Mouse (Mus musculus): ENCODE results near the gene Cyth3. TPM values are rescaled to one million over a fixed set of nuclear protein-coding genes. Genes with fewer than 3 reads are reported as not detected.

The Cyth3 gene
- polyA plus RNA-seq, 1 experiment, result 12.3 TPM

DNA sequence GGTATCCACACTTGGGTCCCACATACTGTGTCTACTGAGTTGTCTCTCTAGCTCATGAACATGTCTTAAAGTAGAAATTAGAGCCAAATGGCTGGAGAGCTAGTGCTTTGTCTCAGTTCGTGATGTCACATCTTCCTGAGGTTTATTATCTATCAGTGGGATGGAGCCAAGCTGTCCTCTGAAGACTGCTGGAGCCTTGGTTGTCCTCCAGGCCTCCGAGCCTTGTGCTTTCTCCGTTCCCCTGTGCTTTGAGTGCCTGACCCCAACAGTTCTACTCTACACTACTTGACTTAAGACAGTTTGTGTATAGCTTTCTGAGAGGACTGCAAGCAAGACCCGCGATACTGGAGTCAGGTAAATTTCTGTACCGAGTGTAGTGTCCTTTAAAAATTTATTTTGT lies 26.9 kb downstream of the Cyth3 start:
- no peak overlapping the region for H3K4me3 ChIP-seq (ENCODE audit: extremely low read depth, insufficient read depth, insufficient read length)
- H3K27ac ChIP-seq (ENCODE audit: insufficient read depth, low read length), result no peak overlapping the region
- no peaks in the 10 kb centered on the region for H3K36me3 ChIP-seq (ENCODE audit: control insufficient read depth, insufficient read depth, low read length)
- no peak for DNase-seq (ENCODE audit: low read depth in 1 of 2, low spot score in 2 of 2)
- no peaks in the 10 kb centered on the region; the same call in 1 of the 2 replicates for H3K4me1 ChIP-seq (ENCODE audit: control insufficient read depth, insufficient read depth, insufficient read length)
- TF ChIP-seq CTCF (IDR thresholded peaks at IDR 0.05; ENCODE audit: extremely low read depth, insufficient read depth, insufficient read length, insufficient replicate concordance) (no peak), POLR2A (IDR thresholded peaks at IDR 0.05; ENCODE audit: low read depth, low read length) (no peak)
- H3K27me3 ChIP-seq (ENCODE audit: control insufficient read depth, insufficient read depth, low read length), result no peaks in the 10 kb centered on the region
- 91% methylated on average over 6 of the region's 6 CpGs for WGBS

DNA sequence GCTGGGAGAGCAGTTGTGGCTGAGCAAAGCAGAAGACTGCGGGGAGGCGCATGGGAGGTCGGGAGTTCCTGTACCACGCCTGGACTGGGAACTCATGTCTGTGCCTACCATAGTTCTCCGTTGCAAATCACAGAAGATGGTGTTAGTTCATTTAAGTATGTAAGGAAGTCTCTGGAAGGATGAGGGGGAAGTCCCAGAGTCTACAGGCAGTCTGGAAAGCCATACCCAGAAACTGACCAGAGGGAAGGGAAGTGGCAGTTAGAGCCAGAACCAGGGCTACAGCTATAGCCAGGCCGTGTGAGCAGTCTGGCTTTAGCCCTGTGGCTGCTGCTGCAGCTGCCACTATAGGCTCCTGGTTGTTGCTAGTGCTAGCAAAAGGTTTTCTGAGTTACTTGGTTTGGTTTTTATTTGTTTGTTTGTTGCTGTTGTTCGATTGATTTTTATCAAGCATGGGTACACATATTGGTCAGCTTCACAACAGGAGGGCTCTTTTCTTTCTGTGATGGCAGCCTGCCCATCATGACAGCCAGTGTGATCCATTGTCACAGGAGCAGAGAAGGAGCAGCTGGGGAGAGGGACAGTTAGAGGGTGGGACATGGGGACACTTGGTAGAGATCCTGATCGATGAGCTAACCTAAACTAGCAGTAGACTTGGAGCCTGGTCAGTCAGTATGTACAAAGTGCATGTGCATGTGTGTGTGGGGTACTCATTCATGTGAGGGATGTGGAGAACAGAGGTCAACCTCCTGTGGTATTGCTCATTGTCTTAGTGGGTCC lies 29.8 kb downstream of the Cyth3 start:
- TF ChIP-seq CTCF (IDR thresholded peaks at IDR 0.05; ENCODE audit: extremely low read depth, insufficient read depth, insufficient read length, insufficient replicate concordance) (no peak), POLR2A (IDR thresholded peaks at IDR 0.05; ENCODE audit: low read depth, low read length) (no peak)
- 79% methylated on average over 8 of the region's 8 CpGs for WGBS
- H3K36me3 ChIP-seq (ENCODE audit: control insufficient read depth, insufficient read depth, low read length), result no peaks in the 10 kb centered on the region
- H3K27me3 ChIP-seq (ENCODE audit: control insufficient read depth, insufficient read depth, low read length), result no peaks in the 10 kb centered on the region
- no peaks in the 10 kb centered on the region for H3K4me1 ChIP-seq (ENCODE audit: control insufficient read depth, insufficient read depth, insufficient read length)
- DNase-seq (ENCODE audit: low read depth in 1 of 2, low spot score in 2 of 2), result no peak
- no peak overlapping the region for H3K27ac ChIP-seq (ENCODE audit: insufficient read depth, low read length)
- H3K4me3 ChIP-seq (ENCODE audit: extremely low read depth, insufficient read depth, insufficient read length), result no peak overlapping the region

DNA sequence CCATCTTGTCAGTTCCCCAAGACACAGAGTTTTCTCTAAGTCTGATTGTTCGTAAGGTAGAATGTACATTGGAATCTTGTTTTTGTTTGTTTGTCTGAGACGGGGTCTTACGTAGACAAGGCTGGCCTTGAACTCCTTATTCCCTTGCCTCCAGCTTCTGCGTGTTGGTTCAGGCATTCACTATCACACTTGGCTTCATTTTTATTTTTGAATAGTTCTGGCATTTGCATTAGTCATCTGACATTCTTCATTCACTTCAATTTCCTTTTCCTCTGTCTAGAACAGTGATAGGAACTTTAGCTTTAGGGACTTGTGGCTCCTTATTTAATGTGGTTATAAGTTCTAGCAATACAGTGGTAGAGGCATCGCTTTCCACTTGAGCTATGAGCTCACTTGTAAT lies 31.2 kb downstream of the Cyth3 start:
- Histone ChIP-seq H3K36me3 (ENCODE audit: control insufficient read depth, insufficient read depth, low read length) (no peaks in the 10 kb centered on the region), H3K4me1 (ENCODE audit: control insufficient read depth, insufficient read depth, insufficient read length) (no peaks in the 10 kb centered on the region), H3K27me3 (ENCODE audit: control insufficient read depth, insufficient read depth, low read length) (no peaks in the 10 kb centered on the region), H3K4me3 (ENCODE audit: extremely low read depth, insufficient read depth, insufficient read length) (no peak overlapping the region), H3K27ac (ENCODE audit: insufficient read depth, low read length) (no peak overlapping the region)
- DNase-seq (ENCODE audit: low read depth in 1 of 2, low spot score in 2 of 2), result no peak
- TF ChIP-seq POLR2A (IDR thresholded peaks at IDR 0.05; ENCODE audit: low read depth, low read length) (no peak), CTCF (IDR thresholded peaks at IDR 0.05; ENCODE audit: extremely low read depth, insufficient read depth, insufficient read length, insufficient replicate concordance) (no peak)
- WGBS, result 85% methylated on average over 5 of the region's 5 CpGs

DNA sequence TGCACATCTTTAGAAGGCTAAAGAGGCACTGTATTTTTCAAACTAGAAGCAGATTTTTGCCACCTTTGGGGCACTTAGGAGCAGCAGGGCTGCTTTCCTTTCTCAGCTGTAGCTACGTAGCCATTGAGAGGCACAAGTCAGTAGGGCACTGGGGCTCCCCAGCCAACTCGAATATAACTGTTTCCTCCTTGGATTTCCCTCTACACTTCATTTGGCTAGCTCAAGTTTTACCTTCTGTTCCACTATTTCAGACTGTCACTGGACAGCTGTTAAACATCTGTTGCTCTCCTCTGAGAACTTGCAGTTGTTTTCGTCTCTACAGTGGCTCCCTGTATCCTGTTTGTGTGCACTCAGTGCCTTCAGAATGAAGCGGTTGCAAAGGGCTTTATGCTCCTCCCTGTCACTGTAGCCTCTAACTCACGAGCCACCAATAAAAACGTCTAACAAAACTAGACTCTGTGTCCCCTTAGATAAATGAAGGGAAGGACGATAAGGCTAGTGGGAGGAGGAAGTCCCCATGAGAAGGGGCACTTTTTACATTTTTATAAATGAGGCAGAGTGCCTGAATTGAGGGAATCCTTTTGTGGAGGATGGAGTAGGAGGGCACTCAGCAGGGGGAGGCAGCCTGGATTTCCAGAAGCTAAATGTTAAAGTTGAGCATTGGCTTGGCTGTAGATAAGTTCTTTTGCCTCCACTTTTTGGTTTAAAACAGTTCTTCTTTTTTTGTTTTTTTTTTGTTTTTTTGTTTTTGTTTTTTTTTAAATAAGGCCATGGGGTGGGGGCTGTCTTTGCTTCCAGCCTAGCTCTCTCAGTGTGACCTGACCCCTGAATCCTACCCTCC lies 32.6 kb downstream of the Cyth3 start:
- Histone ChIP-seq H3K27ac (ENCODE audit: insufficient read depth, low read length) (peak overlapping the region; percentile 71), H3K27me3 (ENCODE audit: control insufficient read depth, insufficient read depth, low read length) (no peaks in the 10 kb centered on the region), H3K36me3 (ENCODE audit: control insufficient read depth, insufficient read depth, low read length) (no peaks in the 10 kb centered on the region), H3K4me3 (ENCODE audit: extremely low read depth, insufficient read depth, insufficient read length) (no peak overlapping the region), H3K4me1 (ENCODE audit: control insufficient read depth, insufficient read depth, insufficient read length) (no peaks in the 10 kb centered on the region)
- WGBS, result 8% methylated on average over 7 of the region's 7 CpGs
- no peak for DNase-seq (ENCODE audit: low read depth in 1 of 2, low spot score in 2 of 2)
- TF ChIP-seq POLR2A (IDR thresholded peaks at IDR 0.05; ENCODE audit: low read depth, low read length) (no peak), CTCF (IDR thresholded peaks at IDR 0.05; ENCODE audit: extremely low read depth, insufficient read depth, insufficient read length, insufficient replicate concordance) (no peak)

DNA sequence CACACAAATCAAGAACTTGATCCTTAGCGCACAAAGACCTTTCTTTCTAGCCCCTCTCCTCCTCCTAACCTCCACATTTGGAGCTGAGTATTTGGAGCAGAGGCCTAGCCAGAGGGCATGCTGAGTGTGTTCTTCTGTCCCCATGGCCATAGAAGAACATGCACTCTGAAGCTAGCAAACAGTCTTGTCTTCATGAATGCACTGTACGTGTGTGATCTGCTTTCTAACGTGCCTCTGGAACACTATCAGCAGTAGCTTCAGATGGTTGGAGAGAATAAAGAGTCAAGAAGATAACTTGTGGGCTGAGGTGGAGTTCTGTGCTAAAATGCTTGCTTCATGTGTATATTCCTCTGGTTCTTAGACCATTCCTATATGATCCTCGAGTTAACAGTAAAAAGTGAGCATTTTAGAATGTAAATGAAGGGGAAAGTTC lies 33.3 kb downstream of the Cyth3 start:
- Histone ChIP-seq H3K4me3 (ENCODE audit: extremely low read depth, insufficient read depth, insufficient read length) (no peak overlapping the region), H3K36me3 (ENCODE audit: control insufficient read depth, insufficient read depth, low read length) (no peaks in the 10 kb centered on the region), H3K4me1 (ENCODE audit: control insufficient read depth, insufficient read depth, insufficient read length) (no peaks in the 10 kb centered on the region), H3K27me3 (ENCODE audit: control insufficient read depth, insufficient read depth, low read length) (no peaks in the 10 kb centered on the region), H3K27ac (ENCODE audit: insufficient read depth, low read length) (0 out of 2 replicates have a peak overlapping the region, but pooled peaks have one; percentile 11)
- DNase-seq (ENCODE audit: low read depth in 1 of 2, low spot score in 2 of 2), result no peak
- no peak for TF ChIP-seq CTCF (IDR thresholded peaks at IDR 0.05; ENCODE audit: extremely low read depth, insufficient read depth, insufficient read length, insufficient replicate concordance)
- TF ChIP-seq POLR2A (IDR thresholded peaks at IDR 0.05; ENCODE audit: low read depth, low read length), result no peak
- WGBS, result 75% methylated on average over 4 of the region's 4 CpGs

DNA sequence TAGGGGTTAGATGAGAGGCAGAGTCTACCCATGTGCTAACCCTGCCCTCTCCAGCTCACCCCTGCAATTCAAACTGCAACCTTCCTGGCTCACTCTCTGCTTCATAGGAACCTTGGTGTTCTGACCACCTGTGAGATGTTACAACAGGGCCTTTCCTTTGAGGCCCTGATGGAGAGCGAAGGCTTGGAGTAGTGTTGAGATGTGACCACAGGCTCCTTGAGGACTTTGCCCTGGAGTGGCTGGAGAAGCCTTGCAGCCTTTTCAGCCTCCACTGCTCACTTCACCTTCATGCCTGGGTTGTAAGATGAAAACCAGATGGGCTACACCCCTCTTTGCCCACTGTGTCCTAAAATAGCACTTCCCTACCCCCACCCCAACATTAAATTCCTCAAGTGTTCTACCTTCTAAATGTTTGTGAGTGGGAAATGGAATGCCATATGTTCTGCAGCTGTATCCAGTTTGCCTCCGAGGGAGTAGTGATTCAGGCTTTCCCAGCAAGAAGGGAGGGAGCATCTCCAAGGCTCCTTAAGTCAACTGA lies 34.5 kb downstream of the Cyth3 start:
- Histone ChIP-seq H3K27me3 (ENCODE audit: control insufficient read depth, insufficient read depth, low read length) (no peaks in the 10 kb centered on the region), H3K27ac (ENCODE audit: insufficient read depth, low read length) (no peak overlapping the region), H3K4me1 (ENCODE audit: control insufficient read depth, insufficient read depth, insufficient read length) (no peaks in the 10 kb centered on the region), H3K4me3 (ENCODE audit: extremely low read depth, insufficient read depth, insufficient read length) (no peak overlapping the region), H3K36me3 (ENCODE audit: control insufficient read depth, insufficient read depth, low read length) (no peaks in the 10 kb centered on the region)
- WGBS, result 85% methylated on average over 2 of the region's 2 CpGs
- no peak for DNase-seq (ENCODE audit: low read depth in 1 of 2, low spot score in 2 of 2)
- TF ChIP-seq POLR2A (IDR thresholded peaks at IDR 0.05; ENCODE audit: low read depth, low read length), result no peak
- no peak for TF ChIP-seq CTCF (IDR thresholded peaks at IDR 0.05; ENCODE audit: extremely low read depth, insufficient read depth, insufficient read length, insufficient replicate concordance)

All from spleen, adult 2 months (tissue).